Mouse (Mus musculus) spleen, adult 18-20 months (tissue): ENCODE results near the gene Sdc1.

ENCODE experiments used
- DNase-seq, 2 experiments: peaks; one replicate each; pipeline ENCODE4 v3.0.0; 2022; ENCODE audit warnings: mixed read lengths in 2 of 2

Gene Sdc1

DNA sequence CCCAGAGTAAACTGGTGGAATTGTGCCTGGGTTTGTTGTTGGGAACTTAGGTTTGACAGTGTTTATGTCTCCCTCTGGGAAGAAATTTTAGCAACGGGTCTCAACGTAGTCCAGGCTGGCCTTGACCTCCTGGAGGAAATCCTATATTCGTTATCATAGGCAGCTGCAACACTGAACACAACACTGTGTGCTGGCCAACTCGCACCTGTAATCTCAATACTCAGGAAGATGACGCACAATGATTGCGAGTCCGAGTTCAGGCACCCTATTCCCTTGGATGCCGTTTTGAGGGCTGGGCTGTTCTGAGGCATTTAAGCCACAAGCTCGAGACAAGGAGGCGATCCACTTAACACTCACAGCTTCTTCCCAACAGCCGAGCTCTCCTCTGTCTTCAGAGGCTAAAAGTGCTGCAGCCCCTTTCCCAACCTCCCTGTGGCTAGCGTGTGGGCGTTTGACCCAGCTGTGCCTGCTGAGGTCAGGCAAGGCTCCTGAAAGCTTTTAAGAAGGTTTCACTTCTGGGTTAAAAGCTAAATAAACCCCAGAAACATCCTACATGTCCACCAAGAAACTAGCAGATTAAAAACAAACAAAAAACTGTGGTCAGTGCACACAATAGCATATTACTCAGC, 58.0 kb downstream of the Sdc1 start:
- DNase-seq, result no peak

DNA sequence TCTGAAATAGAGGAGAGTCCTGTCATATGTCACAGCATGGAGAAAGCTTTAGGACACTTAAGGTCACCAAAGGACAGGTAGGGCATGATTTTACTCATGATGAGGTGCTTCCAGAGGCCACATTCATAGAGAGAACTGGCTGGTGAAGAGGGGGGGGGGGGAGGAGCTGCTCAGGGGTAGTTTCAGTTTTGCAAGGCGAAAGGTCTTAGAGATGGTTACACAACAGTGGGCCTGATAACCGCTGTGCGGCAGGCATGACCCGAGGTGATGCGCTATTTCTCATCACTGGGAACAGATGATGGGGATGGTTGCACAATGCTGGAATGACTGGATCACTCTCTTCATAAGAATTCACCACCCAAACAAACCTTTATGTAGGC, 58.5 kb downstream of the Sdc1 start:
- no peak for DNase-seq

- no peak for DNase-seq
These were observed 60.0 kb downstream of the Sdc1 start for GRCm38 (mm10) chr12:8830967-8831635.

DNA sequence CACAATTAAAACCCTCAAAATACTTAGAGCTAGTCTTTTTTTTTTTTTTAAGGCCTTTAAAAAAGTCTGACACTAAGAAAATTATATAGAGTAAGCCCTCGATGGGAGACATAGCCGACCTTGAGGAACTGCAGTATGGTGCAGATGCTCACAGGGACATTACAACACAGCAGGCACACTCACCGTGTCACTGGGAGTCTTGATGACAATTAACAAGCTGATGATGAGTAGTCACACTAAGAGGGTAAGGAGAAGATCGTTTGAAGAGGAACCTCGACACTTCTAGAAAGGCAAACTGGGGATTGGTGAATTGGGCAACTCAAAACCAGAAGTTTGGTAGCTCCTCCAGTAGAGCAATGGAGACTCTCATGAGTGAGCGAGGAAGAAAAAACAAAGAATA, 60.6 kb downstream of the Sdc1 start:
- no peak for DNase-seq

DNA sequence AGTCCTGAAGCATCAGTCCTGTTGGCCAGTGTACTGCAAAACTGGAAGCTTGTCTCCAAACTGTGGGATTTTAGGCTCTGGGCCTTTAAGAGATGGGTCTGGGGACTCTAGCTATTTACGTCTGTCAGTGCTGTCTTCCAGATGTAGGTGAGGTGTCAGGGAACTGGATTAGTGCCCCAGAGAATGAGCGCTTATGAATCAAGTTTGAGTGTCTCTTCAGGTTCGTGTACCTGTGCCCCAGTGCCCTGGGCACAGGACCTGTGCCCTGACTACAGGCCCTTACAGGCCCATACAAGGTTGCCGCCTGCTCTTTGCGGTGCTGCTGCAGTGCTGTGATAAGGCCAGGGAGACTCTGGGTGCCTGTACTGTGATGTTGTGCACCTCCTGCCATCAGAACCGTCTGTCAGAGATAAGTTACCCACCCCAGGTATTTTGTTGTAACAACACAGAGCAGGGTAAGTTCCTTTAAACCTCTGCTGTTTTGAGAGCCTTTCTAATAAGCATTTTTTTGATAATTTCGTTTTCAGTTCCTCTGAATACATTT, 69.7 kb downstream of the Sdc1 start:
- no peak for DNase-seq

DNA sequence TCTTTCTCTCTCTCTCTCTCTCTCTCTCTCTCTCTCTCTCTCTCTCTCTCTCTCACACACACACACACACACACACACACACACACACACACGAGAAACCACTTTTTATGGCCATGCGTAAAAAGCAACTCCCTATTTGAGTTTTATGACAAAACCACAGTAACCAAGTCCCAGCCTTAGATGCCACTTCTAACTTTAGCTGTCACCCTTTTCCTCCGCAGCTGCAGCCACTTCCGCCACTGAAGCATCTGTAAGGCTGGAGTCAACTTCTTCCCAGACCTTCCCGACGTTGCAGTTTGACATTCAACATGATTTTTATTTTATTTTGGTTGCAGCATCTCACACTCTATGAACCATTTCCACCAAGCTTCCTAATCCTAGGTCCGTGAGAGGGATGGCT, 71.6 kb downstream of the Sdc1 start:
- DNase-seq, result no peak
